In the genomic region with DNA sequence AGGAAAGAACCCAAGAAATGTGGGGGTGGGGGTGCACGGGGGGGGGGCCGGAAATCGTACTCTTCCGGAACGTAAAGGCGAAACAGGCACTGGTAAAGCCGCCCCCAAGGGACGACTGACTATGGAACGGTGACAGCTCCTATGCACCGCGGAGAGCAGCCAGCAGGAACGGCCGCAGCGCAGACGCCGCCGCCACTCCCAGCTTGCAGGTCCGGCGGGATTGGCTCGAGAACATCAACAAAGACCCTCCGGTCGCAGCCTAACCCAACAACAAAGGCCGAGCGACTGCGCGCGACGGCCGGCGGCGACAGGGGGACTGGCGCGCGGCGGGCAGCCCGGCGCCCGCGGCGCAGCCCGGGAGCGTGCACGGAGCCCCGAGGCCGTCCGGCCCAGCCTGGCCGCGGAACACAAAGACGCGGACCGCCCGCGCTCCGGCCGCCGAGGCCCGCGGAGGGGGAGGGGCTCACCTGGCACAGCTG, we compare ENCODE assay signal across 9 mouse cellular contexts. TPM values are rescaled to one million over a fixed set of nuclear protein-coding genes. Genes with fewer than 3 reads are reported as not detected.
DNase-seq lines count a peak whose midpoint lies in the region; ATAC-seq and TF ChIP-seq lines count a peak whose summit lies in the region.
"Had no signal": no experiment of that assay in that cellular context is flagged by ENCODE, and none has a peak within 500 bp of the region (broad histone marks: within the 10 kb centered on the region; RNA-seq: fewer than 3 reads in every experiment).

No protein-coding gene starts in this region.

- peaks cover 64% of the 10 kb centered on the region for H3K79me2 ChIP-seq in C2C12 (ENCODE audit: control insufficient read depth, insufficient read depth)
- peaks cover 57% of the 10 kb centered on the region for H3K79me2 ChIP-seq in macrophage (ENCODE audit: inconsistent target)

- DNase-seq in G1E (ENCODE audit: low spot score): peak; percentile 31
- peak; percentile 81 for DNase-seq in embryonic facial prominence, embryonic 10.5 days (ENCODE audit: low spot score)
- peak; percentile 49 to 54 for DNase-seq in left cerebral cortex, adult 2 months (ENCODE audit: extremely low spot score in 1 of 2, low spot score in 2 of 2)
- DNase-seq in right cerebral cortex, postnatal 36 days (ENCODE audit: low spot score in 2 of 2): peak; percentile 33 to 37
- no peak for DNase-seq in urinary bladder, postnatal 10 days (ENCODE audit: low spot score)

- peak overlapping the region; percentile 100 for H3K27ac ChIP-seq in embryonic facial prominence, embryonic 10.5 days (replicated peaks)
- H3K27ac ChIP-seq in heart, embryonic 15.5 days: peak overlapping the region; percentile 99
- H3K27ac ChIP-seq in left cerebral cortex, adult 2 months: peak overlapping the region; percentile 97
- H3K27ac ChIP-seq in macrophage: peak overlapping the region; percentile 35

- peak overlapping the region; percentile 74 for H3ac ChIP-seq in C2C12 (ENCODE audit: control insufficient read depth, insufficient read length, low read depth)

- TF ChIP-seq CTCF in C2C12 (IDR thresholded peaks at IDR 0.05; ENCODE audit: control insufficient read depth, insufficient read depth, insufficient read length) (no peak), G1E (IDR thresholded peaks at IDR 0.05; ENCODE audit: low read depth, low read length) (no peak)
- no peak; the same call in 1 of the 2 replicates for TF ChIP-seq CTCF in left cerebral cortex, adult 2 months (IDR thresholded peaks at IDR 0.05)

- H3K4me1 ChIP-seq in G1E (ENCODE audit: insufficient read depth, low read depth, low read length): peaks cover 53% of the 10 kb centered on the region
- H3K4me1 ChIP-seq in embryonic facial prominence, embryonic 10.5 days: peaks cover 31% of the 10 kb centered on the region
- H3K4me1 ChIP-seq in heart, embryonic 15.5 days (replicated peaks): peaks cover 18% of the 10 kb centered on the region

- intact Hi-C loops in left cerebral cortex, adult 2 months (cut with DNase I): loop anchor here (2.0 to 10.0 kb wide), 3 partner anchors 60 to 198 kb away; partner anchors contain the start of genes Slc35a1 and Smim8

- H3K36me3 ChIP-seq in C2C12 (ENCODE audit: control insufficient read depth, insufficient read depth) (no peaks in the 10 kb centered on the region), G1E (replicated peaks) (peaks cover 28% of the 10 kb centered on the region), macrophage (ENCODE audit: inconsistent target) (no peaks in the 10 kb centered on the region)
- peaks cover 32% of the 10 kb centered on the region for H3K36me3 ChIP-seq in embryonic facial prominence, embryonic 10.5 days (replicated peaks)
- no peaks in the 10 kb centered on the region for H3K36me3 ChIP-seq in heart, embryonic 15.5 days

- H3K4me3 ChIP-seq in C2C12 (ENCODE audit: insufficient read depth, poor library complexity, severe bottlenecking): peak overlapping the region; percentile 66
- peak overlapping the region; percentile 94 for H3K4me3 ChIP-seq in G1E (ENCODE audit: low read depth, low read length)
- peak overlapping the region; percentile 92 for H3K4me3 ChIP-seq in embryonic facial prominence, embryonic 10.5 days
- H3K4me3 ChIP-seq in heart, embryonic 15.5 days: peak overlapping the region; percentile 99
- H3K4me3 ChIP-seq in left cerebral cortex, adult 2 months: peak overlapping the region; percentile 90
- peak overlapping the region; percentile 43 for H3K4me3 ChIP-seq in macrophage (ENCODE audit: inconsistent target)

- peak overlapping the region; percentile 99 for H3K9ac ChIP-seq in heart, embryonic 15.5 days

- under 1% methylated on average over 58 of the region's 58 CpGs for WGBS in embryonic facial prominence, embryonic 10.5 days
- under 1% methylated on average over 53 of the region's 58 CpGs for WGBS in heart, embryonic 15.5 days
- WGBS in macrophage (ENCODE audit: missing documents): under 1% methylated on average over 22 of the region's 58 CpGs

- H3K4me2 ChIP-seq in heart, embryonic 15.5 days: peak overlapping the region; percentile 83

- ATAC-seq in G1E (ENCODE audit: extremely low read depth, insufficient number of reproducible peaks, low FRiP score, poor library complexity, severe bottlenecking): no peak
- ATAC-seq in heart, embryonic 15.5 days (replicated peaks; ENCODE audit: insufficient number of reproducible peaks, insufficient read depth, low FRiP score, low read depth): peak; percentile 76

- no peaks in the 10 kb centered on the region for H3K27me3 ChIP-seq in C2C12 (ENCODE audit: control insufficient read depth, insufficient read depth, insufficient read length)
- no peaks in the 10 kb centered on the region for H3K27me3 ChIP-seq in G1E (ENCODE audit: insufficient read depth, low read length)
- H3K27me3 ChIP-seq in embryonic facial prominence, embryonic 10.5 days (replicated peaks; ENCODE audit: low read depth, poor library complexity, severe bottlenecking): no peaks in the 10 kb centered on the region
- H3K27me3 ChIP-seq in heart, embryonic 15.5 days: no peaks in the 10 kb centered on the region

- H3K9me3 ChIP-seq in G1E (replicated peaks): no peaks in the 10 kb centered on the region
- 0 out of 2 replicates have a peak, but pooled peaks cover 6% of the 10 kb centered on the region for H3K9me3 ChIP-seq in embryonic facial prominence, embryonic 10.5 days
- no peaks in the 10 kb centered on the region for H3K9me3 ChIP-seq in heart, embryonic 15.5 days (replicated peaks)

- peaks cover 50% of the 10 kb centered on the region for H3K79me3 ChIP-seq in C2C12 (ENCODE audit: low read depth)

TF ChIP-seq in C2C12, 6 proteins besides CTCF, POLR2A, EP300 and RAD21:
- no peak for TF ChIP-seq USF1 (IDR thresholded peaks at IDR 0.05; ENCODE audit: low read depth)
- TF ChIP-seq MYOG (IDR thresholded peaks at IDR 0.05; ENCODE audit: control insufficient read depth, extremely low read depth, insufficient read length): no peak
- no peak for TF ChIP-seq FOSL1 (IDR thresholded peaks at IDR 0.05; ENCODE audit: insufficient read depth, low read length, poor library complexity, severe bottlenecking)
- TF ChIP-seq CEBPB (IDR thresholded peaks at IDR 0.05; ENCODE audit: low read depth): no peak
- no peak for TF ChIP-seq MAX (IDR thresholded peaks at IDR 0.05)
- no peak for TF ChIP-seq MYOD1 (IDR thresholded peaks at IDR 0.05; ENCODE audit: control insufficient read depth, insufficient read length, low read depth)

RNA-seq across cellular contexts. Expression of gene Zfp292, which starts 0.4 kb away (rescaled TPM):
- polyA plus RNA-seq in C2C12 (2012; fragmentation: generic; extraction: Trizol): 1.7 TPM
- 101 and 102 TPM in 2 replicates for total RNA-seq in G1E (2014; fragmentation: Nextera tagmentation)
- 61.6 and 77.5 TPM in 2 replicates for total RNA-seq in G1E (2017)
- 1.4 and 1.8 TPM in 2 replicates for polyA plus RNA-seq in G1E (2012)
- polyA plus RNA-seq in embryonic facial prominence, embryonic 10.5 days (2016; fragmentation: Nextera tagmentation; extraction: Ambion mirVana): 24.7 and 25.0 TPM in 2 replicates
- polyA plus RNA-seq in heart, embryonic 15.5 days (2015; fragmentation: Nextera tagmentation; extraction: Ambion mirVana): 11.8 and 12.2 TPM in 2 replicates
- 10 to 100 TPM; 27.5 to 28.2 TPM for total RNA-seq in left cerebral cortex, adult 2 months (2021)
- 10 to 100 TPM in 23 of 26 experiments, 1 to 10 TPM in 3; 5.0 to 84.9 (median 55.1) TPM for total RNA-seq in macrophage (2018; cell fraction: chromatin; rRNA removed)
- total RNA-seq in macrophage (2018; cell fraction: cytosol; rRNA removed): 10 to 100 TPM in 18 of 26 experiments, 1 to 10 TPM in 8; 2.3 to 16.3 (median 12.0) TPM
- total RNA-seq in macrophage (2018; cell fraction: nucleus; rRNA removed): 10 to 100 TPM in 21 of 26 experiments, 1 to 10 TPM in 5; 7.3 to 49.5 (median 28.8) TPM
- 5.9 to 8.3 TPM (median 7.2 TPM) in 3 replicates for polyA plus RNA-seq in macrophage (2018)

RNA-seq across cellular contexts. Expression of gene Cga, which starts 11.2 kb away (rescaled TPM):
- polyA plus RNA-seq in C2C12 (2012; fragmentation: generic; extraction: Trizol) (not detected), G1E (2012) (not detected in 2 replicates), macrophage (2018) (not detected in 3 replicates)
- total RNA-seq in G1E (2014; fragmentation: Nextera tagmentation) (not detected in 2 replicates), G1E (2017) (not detected in 2 replicates)
- polyA plus RNA-seq in embryonic facial prominence, embryonic 10.5 days (2016; fragmentation: Nextera tagmentation; extraction: Ambion mirVana): 2.4 and 2.8 TPM in 2 replicates
- polyA plus RNA-seq in heart, embryonic 15.5 days (2015; fragmentation: Nextera tagmentation; extraction: Ambion mirVana): not detected in 2 replicates
- not detected for total RNA-seq in left cerebral cortex, adult 2 months (2021)
- total RNA-seq in macrophage (2018; cell fraction: chromatin; rRNA removed): not detected
- total RNA-seq in macrophage (2018; cell fraction: cytosol; rRNA removed): not detected
- not detected for total RNA-seq in macrophage (2018; cell fraction: nucleus; rRNA removed)
- total RNA-seq: layer of hippocampus, adult 18-20 months had no signal

Comparison
In these comparisons a context has a peak if more than half of its experiments do, and no peak if none do; other contexts are left out.
1. H3K4me3 ChIP-seq: peak in every context shown above with its lines; median percentile 99 in heart, embryonic 15.5 days; 94 in G1E; 92 in embryonic facial prominence, embryonic 10.5 days; 90 in left cerebral cortex, adult 2 months; 66 in C2C12; 43 in macrophage.
2. H3K27ac ChIP-seq: peak in every context shown above with its lines; median percentile 100 in embryonic facial prominence, embryonic 10.5 days; 99 in heart, embryonic 15.5 days; 97 in left cerebral cortex, adult 2 months; 35 in macrophage.